Mouse (Mus musculus) MEL (cell line): ENCODE measurements around the gene Mars2. TPM values are rescaled to one million over a fixed set of nuclear protein-coding genes. Genes with fewer than 3 reads are reported as not detected.

ENCODE experiments used
- DNase-seq: peaks from one replicate; pipeline ENCODE4 v3.0.0; 2011; ENCODE audit warnings: low read depth, low spot score
- H3K27ac ChIP-seq: 2 replicates; pipeline ENCODE4 v1.5.1; 2012; ENCODE audit warnings: low read depth, mild to moderate bottlenecking, control low read depth, low read length, moderate library complexity; ENCODE audit not compliant: control insufficient read depth
- H3K27me3 ChIP-seq, 2 experiments: fragments of 150-350 bp in 1 of 2; sonication (generic) in 1 of 2; 2 replicates each; pipeline ENCODE4 v1.6.1; 2012; ENCODE audit warnings: low read length in 2 of 2, mild to moderate bottlenecking in 2 of 2, improper control_type of control experiment in 1 of 2, moderate library complexity in 1 of 2; ENCODE audit not compliant: insufficient read depth in 2 of 2, control insufficient read depth in 1 of 2
- H3K36me3 ChIP-seq, 2 experiments: 2 replicates each; pipeline ENCODE4 v1.6.1; 2012 to 2014; ENCODE audit warnings: low read length in 2 of 2, improper control_type of control experiment in 1 of 2, inconsistent platforms in 1 of 2, mild to moderate bottlenecking in 1 of 2; ENCODE audit not compliant: insufficient read depth in 2 of 2, control insufficient read depth in 1 of 2
- H3K4me1 ChIP-seq, 2 experiments: fragments of 150-350 bp in 1 of 2; sonication (generic) in 1 of 2; 2 replicates each; pipeline ENCODE4 v1.6.1; 2012; ENCODE audit warnings: low read length in 2 of 2, improper control_type of control experiment in 1 of 2, mild to moderate bottlenecking in 1 of 2; ENCODE audit not compliant: insufficient read depth in 2 of 2, control insufficient read depth in 1 of 2
- H3K4me3 ChIP-seq, 2 experiments: fragments of 150-350 bp in 1 of 2; sonication (generic) in 1 of 2; 2 replicates each; pipeline ENCODE4 v1.5.1; 2012; ENCODE audit warnings: low read depth in 2 of 2, low read length in 2 of 2, mild to moderate bottlenecking in 2 of 2, moderate library complexity in 2 of 2, control low read depth in 1 of 2, improper control_type of control experiment in 1 of 2; ENCODE audit not compliant: control insufficient read depth in 1 of 2, insufficient read depth in 1 of 2
- H3K79me2 ChIP-seq: 2 replicates; pipeline ENCODE4 v1.6.1; 2012; ENCODE audit warnings: mild to moderate bottlenecking, low read length, moderate library complexity; ENCODE audit not compliant: control insufficient read depth, poor library complexity, insufficient read depth
- H3K9ac ChIP-seq: 2 replicates; pipeline ENCODE4 v1.6.1; 2012; ENCODE audit warnings: low read depth, mild to moderate bottlenecking, control low read depth, low read length, moderate library complexity; ENCODE audit not compliant: control insufficient read depth, poor library complexity, severe bottlenecking
- H3K9me3 ChIP-seq: fragments of 150-350 bp; sonication (generic); replicated peaks from 2 replicates; pipeline ENCODE4 v1.6.1; 2012; ENCODE audit warnings: mild to moderate bottlenecking, low read length, improper control_type of control experiment, moderate library complexity; ENCODE audit not compliant: insufficient read depth
- CHD1 ChIP-seq: IDR thresholded peaks from 2 replicates; pipeline ENCODE4 v1.6.1; 2012; ENCODE audit warnings: low read depth, mild to moderate bottlenecking, inconsistent platforms, low read length, improper control_type of control experiment
- GATA1 ChIP-seq: IDR thresholded peaks from 2 replicates; pipeline ENCODE4 v1.6.1; 2011; ENCODE audit warnings: low read depth, low read length, improper control_type of control experiment
- JUND ChIP-seq: IDR thresholded peaks from 2 replicates; pipeline ENCODE4 v1.6.1; 2011; ENCODE audit warnings: low read depth, mild to moderate bottlenecking, improper control_type of control experiment, low read length
- MAFK ChIP-seq: IDR thresholded peaks from 2 replicates; pipeline ENCODE4 v1.6.1; 2011; ENCODE audit warnings: low read depth, mild to moderate bottlenecking, low read length, improper control_type of control experiment, borderline replicate concordance
- MEF2A ChIP-seq: IDR thresholded peaks from 2 replicates; pipeline ENCODE4 v1.6.1; 2014; ENCODE audit warnings: low read depth, mild to moderate bottlenecking, inconsistent platforms, low read length, improper control_type of control experiment; ENCODE audit not compliant: poor library complexity, insufficient replicate concordance, severe bottlenecking; ENCODE audit errors: extremely low read depth
- MYB ChIP-seq: IDR thresholded peaks from 2 replicates; pipeline ENCODE4 v1.6.1; 2011; ENCODE audit warnings: mild to moderate bottlenecking, low read depth, low read length, improper control_type of control experiment
- MYC ChIP-seq: IDR thresholded peaks from 2 replicates; pipeline ENCODE4 v1.6.1; 2011; ENCODE audit warnings: low read depth, mild to moderate bottlenecking, low read length, improper control_type of control experiment, moderate library complexity
- POLR2AphosphoS5 ChIP-seq: IDR thresholded peaks from 2 replicates; pipeline ENCODE4 v1.6.1; 2012; ENCODE audit warnings: low read depth, borderline replicate concordance, mild to moderate bottlenecking, inconsistent platforms, low read length, moderate library complexity, mixed read lengths
- TAL1 ChIP-seq: IDR thresholded peaks from 2 replicates; pipeline ENCODE4 v1.6.1; 2012; ENCODE audit warnings: mild to moderate bottlenecking, inconsistent platforms, low read length, moderate library complexity, mixed read lengths
- TBP ChIP-seq: IDR thresholded peaks from 2 replicates; pipeline ENCODE4 v1.8.0; 2011; ENCODE audit warnings: low read depth, low read length, improper control_type of control experiment
- UBTF ChIP-seq: IDR thresholded peaks from 2 replicates; pipeline ENCODE4 v1.6.1; 2012; ENCODE audit warnings: low read depth, mild to moderate bottlenecking, inconsistent platforms, low read length, improper control_type of control experiment, moderate library complexity, borderline replicate concordance; ENCODE audit not compliant: insufficient read depth
- USF2 ChIP-seq, 2 experiments: IDR thresholded peaks; 2 replicates each; pipeline ENCODE4 v1.6.1; 2011 to 2012; ENCODE audit warnings: improper control_type of control experiment in 2 of 2, low read length in 2 of 2, borderline replicate concordance in 1 of 2, inconsistent platforms in 1 of 2, low read depth in 1 of 2, mild to moderate bottlenecking in 1 of 2; ENCODE audit not compliant: insufficient read depth in 1 of 2
- ZKSCAN1 ChIP-seq: IDR thresholded peaks from 2 replicates; pipeline ENCODE4 v1.6.1; 2012; ENCODE audit warnings: low read depth, mild to moderate bottlenecking, inconsistent platforms, low read length, improper control_type of control experiment, moderate library complexity
- ZMIZ1 ChIP-seq: IDR thresholded peaks from 2 replicates; pipeline ENCODE4 v1.6.1; 2012; ENCODE audit warnings: low read depth, mild to moderate bottlenecking, inconsistent platforms, low read length, improper control_type of control experiment, moderate library complexity
- polyA plus RNA-seq, 2 experiments: library from polyadenylated mRNA; stranded (reverse) in 1 of 2; unstranded in 1 of 2; fragments of >175 nt in 1 of 2; fragments of >200 nt in 1 of 2; gene quantifications; 2 replicates each; pipeline versions ENCODE4 v1.2.1 to v1.2.4; 2012; ENCODE audit warnings: low replicate concordance in 2 of 2, low read depth in 1 of 2; ENCODE audit not compliant: insufficient read length in 2 of 2, insufficient read depth in 1 of 2, missing spikeins in 1 of 2
- total RNA-seq: library from RNA; depleted of rRNA; stranded (reverse); fragments of 300-350 nt; gene quantifications from 2 replicates; pipeline ENCODE4 v1.2.3, GENCODE M21; 2012

Mars2 gene
- total and polyA plus RNA-seq, 3 experiments = 6.0 to 12.8 (median 7.6) TPM

GRCm38 (mm10) chr1:55195021-55195420 lies 42.0 kb upstream of the Mars2 start:
- Histone ChIP-seq H3K79me2 (no peaks in the 10 kb centered on the region), H3K9me3 (no peaks in the 10 kb centered on the region), H3K9ac (no peak overlapping the region), H3K4me1 (no peaks in the 10 kb centered on the region), H3K4me3 (no peak overlapping the region), H3K27ac (no peak overlapping the region), H3K27me3 (no peaks in the 10 kb centered on the region), H3K36me3 (peaks cover 0 to 3% of the 10 kb centered on the region in 2 experiments; a peak in 2 of 4 replicates)
- no peak for TF ChIP-seq MEF2A
- no peak for DNase-seq

DNA sequence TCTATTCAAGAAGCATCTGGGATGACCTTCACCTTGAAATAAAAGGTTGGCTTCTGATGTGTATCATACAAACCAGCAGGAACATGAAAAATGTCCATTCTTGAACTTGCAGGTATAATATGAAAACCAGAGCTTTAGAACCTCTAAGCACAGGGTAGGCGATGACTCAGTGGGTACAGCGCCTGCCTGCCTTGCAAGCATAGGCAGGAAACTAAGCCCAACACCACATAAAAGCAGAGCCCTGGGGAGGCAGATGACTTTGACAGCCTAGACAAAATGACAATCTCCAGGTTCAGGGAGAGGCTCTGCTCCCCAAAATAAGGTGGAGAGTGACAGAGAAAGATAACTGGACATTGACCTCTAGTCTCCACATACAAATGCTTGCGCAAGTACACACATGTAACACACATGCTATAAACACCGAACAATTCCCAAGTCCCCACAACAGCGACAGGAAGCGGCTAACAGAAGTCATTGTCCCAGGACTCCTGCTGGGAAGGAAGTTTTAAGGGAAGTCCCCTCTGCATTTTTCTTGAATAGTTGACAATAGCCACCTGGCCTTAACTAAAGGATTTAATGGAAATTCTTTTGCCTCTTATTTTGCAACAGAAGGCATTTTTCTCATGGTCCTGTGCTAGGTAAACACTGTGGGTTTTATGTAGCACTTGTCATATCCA lies 40.5 kb upstream of the Mars2 start:
- Histone ChIP-seq H3K4me1 (no peaks in the 10 kb centered on the region), H3K27me3 (no peaks in the 10 kb centered on the region), H3K36me3 (peaks cover 0 to 3% of the 10 kb centered on the region in 2 experiments; a peak in 2 of 4 replicates), H3K4me3 (no peak overlapping the region), H3K9me3 (no peaks in the 10 kb centered on the region)
- DNase-seq = no peak
- TF ChIP-seq MYC = no peak
- no peak for TF ChIP-seq MAFK
- no peak for TF ChIP-seq POLR2AphosphoS5
- TF ChIP-seq GATA1 = no peak
- no peak for TF ChIP-seq TAL1
- no peak for TF ChIP-seq CHD1
- no peak for TF ChIP-seq USF2 (IDR thresholded peaks at IDR 0.05; ENCODE audit: borderline replicate concordance in 1 of 2, insufficient read depth in 1 of 2, low read depth in 1 of 2, low read length in 2 of 2)
- TF ChIP-seq JUND = no peak
- no peak for TF ChIP-seq MYB
- no peak for TF ChIP-seq UBTF
- TF ChIP-seq, all 39 proteins: peak for 0
- no peaks in the 10 kb centered on the region for H3K79me2 ChIP-seq
- H3K9ac ChIP-seq = no peak overlapping the region
- no peak overlapping the region for H3K27ac ChIP-seq

DNA sequence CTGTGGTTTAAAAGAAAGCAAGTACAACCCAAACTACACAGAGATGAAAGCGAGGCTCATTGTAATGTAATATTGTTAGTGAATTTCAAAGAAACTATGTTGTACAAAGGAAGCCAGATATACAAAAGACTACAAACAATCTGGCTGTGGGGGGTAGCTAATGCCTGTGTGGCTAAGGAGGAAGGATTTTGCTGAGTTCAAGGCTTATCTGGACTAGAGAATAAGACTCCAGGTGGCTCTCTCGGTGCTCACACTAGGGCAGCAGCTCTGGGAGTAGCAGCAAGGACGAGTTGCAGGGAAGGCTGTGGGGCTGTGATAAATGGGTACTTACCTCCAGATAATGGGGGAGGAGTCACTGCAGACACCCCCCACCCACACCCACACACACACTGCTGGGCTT lies 38.3 kb upstream of the Mars2 start:
- peak; percentile 49 for DNase-seq
- peaks cover 0 to 3% of the 10 kb centered on the region in 2 experiments; a peak in 2 of 4 replicates for H3K36me3 ChIP-seq
- H3K4me3 ChIP-seq = no peak overlapping the region
- no peaks in the 10 kb centered on the region for H3K27me3 ChIP-seq
- no peak overlapping the region for H3K9ac ChIP-seq
- TF ChIP-seq ZMIZ1 (no peak), MYC (no peak), TBP (peak; percentile 79), ZKSCAN1 (peak; percentile 70)
- no peaks in the 10 kb centered on the region for H3K79me2 ChIP-seq
- no peaks in the 10 kb centered on the region for H3K4me1 ChIP-seq
- no peak overlapping the region for H3K27ac ChIP-seq
- no peaks in the 10 kb centered on the region for H3K9me3 ChIP-seq
